Mouse (Mus musculus): ENCODE data around the gene Commd4. TPM values are rescaled to one million over a fixed set of nuclear protein-coding genes. Genes with fewer than 3 reads are reported as not detected.

Gene Commd4
- polyA plus RNA-seq, 1 experiment: 174 TPM

DNA sequence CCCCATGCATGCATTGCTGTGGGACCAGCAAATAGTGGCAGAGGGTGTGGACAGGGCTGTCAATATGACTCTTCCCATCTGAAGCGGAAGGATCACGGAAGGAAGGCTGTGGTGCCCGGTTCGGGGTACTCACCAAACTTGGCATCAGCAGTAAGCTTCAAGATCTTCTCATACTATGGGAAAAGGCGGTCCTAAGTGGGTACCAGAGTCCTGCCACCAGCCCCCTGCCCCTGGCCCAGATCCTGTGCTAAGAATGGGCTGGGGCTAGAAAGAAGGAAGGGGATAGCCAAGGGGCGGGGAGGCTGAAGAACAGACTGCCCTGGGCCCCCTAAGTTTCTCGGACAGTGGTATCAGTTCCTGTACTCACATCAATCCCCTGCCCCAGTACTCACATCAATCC, 1.7 kb downstream of the Commd4 start:
- no peak for DNase-seq (ENCODE audit: low read depth)
- no peak for TF ChIP-seq POLR2A (IDR thresholded peaks at IDR 0.05; ENCODE audit: borderline replicate concordance, extremely low read depth, insufficient read depth, insufficient read length, poor library complexity, severe bottlenecking)

DNA sequence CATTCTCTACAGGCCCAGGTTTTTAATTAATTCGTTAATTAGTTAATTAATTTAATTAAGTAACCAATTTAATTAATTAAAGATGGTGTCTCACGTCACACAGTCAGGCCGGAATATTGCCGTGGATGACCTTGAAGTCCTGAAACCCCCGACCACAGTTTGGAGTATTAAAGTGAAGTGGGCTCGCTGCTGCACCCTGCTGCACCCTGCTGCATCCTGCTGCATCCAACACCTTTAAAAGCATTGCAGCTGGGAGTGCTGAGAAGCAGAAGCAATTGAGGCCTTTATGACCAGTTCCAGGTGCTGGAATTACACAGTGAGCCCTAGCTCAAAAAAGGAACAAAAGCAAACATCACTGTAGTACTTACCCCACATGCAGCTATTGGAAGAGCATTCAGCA, 5.8 kb downstream of the Commd4 start:
- no peak for DNase-seq (ENCODE audit: low read depth)

GRCm38 (mm10) chr9:57150192-57150591, 7.9 kb downstream of the Commd4 start:
- no peak for DNase-seq (ENCODE audit: low read depth)
- no peak for TF ChIP-seq CTCF (IDR thresholded peaks at IDR 0.05; ENCODE audit: borderline replicate concordance, extremely low read depth, insufficient read depth, insufficient read length)
- no peak for TF ChIP-seq POLR2A (IDR thresholded peaks at IDR 0.05; ENCODE audit: borderline replicate concordance, extremely low read depth, insufficient read depth, insufficient read length, poor library complexity, severe bottlenecking)

More for the DNA sequence above, 5.8 kb downstream of the Commd4 start:
- TF ChIP-seq POLR2A (IDR thresholded peaks at IDR 0.05; ENCODE audit: borderline replicate concordance, extremely low read depth, insufficient read depth, insufficient read length, poor library complexity, severe bottlenecking) (no peak), CTCF (IDR thresholded peaks at IDR 0.05; ENCODE audit: borderline replicate concordance, extremely low read depth, insufficient read depth, insufficient read length) (peak; percentile 10; the same call in 1 of the 2 replicates)

GRCm38 (mm10) chr9:57149021-57149420, 9.1 kb downstream of the Commd4 start:
- DNase-seq (ENCODE audit: low read depth): no peak
- no peak for TF ChIP-seq POLR2A (IDR thresholded peaks at IDR 0.05; ENCODE audit: borderline replicate concordance, extremely low read depth, insufficient read depth, insufficient read length, poor library complexity, severe bottlenecking)
- TF ChIP-seq CTCF (IDR thresholded peaks at IDR 0.05; ENCODE audit: borderline replicate concordance, extremely low read depth, insufficient read depth, insufficient read length): no peak

GRCm38 (mm10) chr9:57148144-57148878, 9.8 kb downstream of the Commd4 start, which contains the start of gene Neil1:
Gene Neil1 (minus strand): TSS chr9:57148305.
- TF ChIP-seq CTCF (IDR thresholded peaks at IDR 0.05; ENCODE audit: borderline replicate concordance, extremely low read depth, insufficient read depth, insufficient read length) (no peak), POLR2A (IDR thresholded peaks at IDR 0.05; ENCODE audit: borderline replicate concordance, extremely low read depth, insufficient read depth, insufficient read length, poor library complexity, severe bottlenecking) (no peak)
- DNase-seq (ENCODE audit: low read depth): peak; percentile 98

GRCm38 (mm10) chr9:57147205-57148143, 10.7 kb downstream of the Commd4 start:
- DNase-seq (ENCODE audit: low read depth): no peak
- TF ChIP-seq POLR2A (IDR thresholded peaks at IDR 0.05; ENCODE audit: borderline replicate concordance, extremely low read depth, insufficient read depth, insufficient read length, poor library complexity, severe bottlenecking) (0 out of 2 replicates have a peak, but pooled peaks have one; percentile 4), CTCF (IDR thresholded peaks at IDR 0.05; ENCODE audit: borderline replicate concordance, extremely low read depth, insufficient read depth, insufficient read length) (no peak)

DNA sequence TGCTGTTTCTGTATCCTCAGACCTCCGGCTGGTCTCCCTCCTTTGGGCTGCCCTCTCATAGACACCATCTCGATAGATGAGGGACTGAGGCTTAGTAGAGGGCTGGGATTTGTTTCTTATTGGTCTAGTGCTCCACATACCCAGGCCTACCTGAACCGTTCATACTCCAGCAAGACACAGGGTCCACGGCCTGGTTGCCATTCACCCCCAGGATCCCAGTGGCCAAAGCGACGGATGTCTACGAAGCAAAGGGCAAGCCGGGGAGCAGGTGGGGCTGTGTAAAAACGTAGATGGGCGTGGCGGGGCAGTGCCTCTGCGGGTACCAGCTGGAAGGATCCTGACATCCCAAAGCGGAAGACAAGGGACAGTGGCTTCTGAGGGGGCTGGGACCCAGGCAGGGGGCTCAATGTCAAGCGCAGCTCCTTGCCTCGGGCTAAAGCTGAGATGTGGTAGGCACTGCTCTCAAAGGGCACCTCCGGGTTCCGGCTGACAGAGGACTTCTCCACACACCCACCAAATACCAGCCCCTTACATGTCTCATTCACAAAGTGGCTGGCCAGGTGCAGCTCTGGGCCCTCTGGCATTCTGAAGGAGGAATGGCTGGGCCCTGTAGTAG, 11.6 kb downstream of the Commd4 start:
- DNase-seq (ENCODE audit: low read depth): no peak
- no peak for TF ChIP-seq CTCF (IDR thresholded peaks at IDR 0.05; ENCODE audit: borderline replicate concordance, extremely low read depth, insufficient read depth, insufficient read length)
- TF ChIP-seq POLR2A (IDR thresholded peaks at IDR 0.05; ENCODE audit: borderline replicate concordance, extremely low read depth, insufficient read depth, insufficient read length, poor library complexity, severe bottlenecking): no peak

GRCm38 (mm10) chr9:57144830-57145229, 13.3 kb downstream of the Commd4 start:
- no peak for DNase-seq (ENCODE audit: low read depth)
- TF ChIP-seq POLR2A (IDR thresholded peaks at IDR 0.05; ENCODE audit: borderline replicate concordance, extremely low read depth, insufficient read depth, insufficient read length, poor library complexity, severe bottlenecking) (no peak), CTCF (IDR thresholded peaks at IDR 0.05; ENCODE audit: borderline replicate concordance, extremely low read depth, insufficient read depth, insufficient read length) (no peak)

- DNase-seq (ENCODE audit: low read depth): no peak
- TF ChIP-seq POLR2A (IDR thresholded peaks at IDR 0.05; ENCODE audit: borderline replicate concordance, extremely low read depth, insufficient read depth, insufficient read length, poor library complexity, severe bottlenecking) (no peak), CTCF (IDR thresholded peaks at IDR 0.05; ENCODE audit: borderline replicate concordance, extremely low read depth, insufficient read depth, insufficient read length) (no peak)
These were observed 14.9 kb downstream of the Commd4 start for GRCm38 (mm10) chr9:57143212-57143611.

GRCm38 (mm10) chr9:57141417-57142353, 16.4 kb downstream of the Commd4 start:
- TF ChIP-seq CTCF (IDR thresholded peaks at IDR 0.05; ENCODE audit: borderline replicate concordance, extremely low read depth, insufficient read depth, insufficient read length) (no peak), POLR2A (IDR thresholded peaks at IDR 0.05; ENCODE audit: borderline replicate concordance, extremely low read depth, insufficient read depth, insufficient read length, poor library complexity, severe bottlenecking) (no peak)
- DNase-seq (ENCODE audit: low read depth): no peak

Data from brain, embryonic 14.5 days (tissue).